Mouse (Mus musculus) large intestine, adult 2 months (tissue): ENCODE results near the gene Gm20532. TPM values are rescaled to one million over a fixed set of nuclear protein-coding genes. Genes with fewer than 3 reads are reported as not detected.

Source experiments
- DNase-seq: peaks from one replicate; pipeline ENCODE4 v3.0.0-alpha.2; 2012; ENCODE audit warnings: low read depth, low spot score
- WGBS: fragments of 180-500 bp; shearing (Covaris S2); methylation state at CpG from one replicate; pipeline ENCODE4 v1.1.7; 2018; 5-methylcytosine and 5-hydroxymethylcytosine counted together
- polyA plus RNA-seq: library from polyadenylated mRNA; depleted of rRNA; stranded (reverse); fragments of >200 nt; gene quantifications from 2 replicates; pipeline ENCODE4 v1.2.3, GENCODE M21; 2012; rRNA removed

The Gm20532 gene
- not detected in 2 replicates for polyA plus RNA-seq

DNA sequence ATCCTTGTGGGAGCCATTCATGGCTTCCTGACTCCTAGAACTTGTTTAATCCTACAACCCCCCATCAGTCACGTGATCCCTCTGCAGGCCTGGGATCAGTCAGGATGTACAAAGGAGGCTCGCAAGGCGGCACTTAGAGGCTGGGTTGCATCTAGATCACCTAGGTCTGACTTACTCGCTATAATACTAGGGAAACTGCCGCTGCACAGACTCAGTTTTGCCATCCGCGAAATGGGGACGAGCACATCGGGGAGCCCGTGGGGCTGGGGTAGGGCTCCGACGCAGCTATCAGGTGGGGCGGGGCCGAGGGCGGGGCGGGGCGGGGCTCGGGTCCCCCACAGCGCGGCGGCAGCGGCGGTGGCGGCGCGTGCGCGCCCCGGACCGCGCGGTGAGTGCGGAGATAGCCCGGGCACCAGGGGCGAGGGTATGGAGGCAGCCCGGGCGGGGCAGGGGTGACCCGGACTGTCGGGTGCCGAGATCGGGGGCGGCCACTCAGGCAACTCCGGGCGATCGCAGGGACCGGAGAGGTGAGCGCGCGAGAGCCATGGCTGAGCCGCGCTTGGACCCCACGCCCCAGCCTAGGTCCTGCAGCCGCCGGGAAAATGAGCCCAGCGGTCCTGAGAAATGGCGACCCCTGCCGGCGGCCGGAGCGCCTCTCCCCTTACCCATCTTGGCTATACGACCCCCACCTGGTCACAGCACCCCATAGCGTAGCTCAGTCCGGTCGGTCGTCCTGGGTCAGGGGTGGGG, at the start of gene Gm20532:
TSS of gene Gm20532 (plus strand) at position 346 of the 750 bp plus-strand sequence.
- WGBS: 2% methylated on average over 65 of the region's 65 CpGs
- no peak for DNase-seq

DNA sequence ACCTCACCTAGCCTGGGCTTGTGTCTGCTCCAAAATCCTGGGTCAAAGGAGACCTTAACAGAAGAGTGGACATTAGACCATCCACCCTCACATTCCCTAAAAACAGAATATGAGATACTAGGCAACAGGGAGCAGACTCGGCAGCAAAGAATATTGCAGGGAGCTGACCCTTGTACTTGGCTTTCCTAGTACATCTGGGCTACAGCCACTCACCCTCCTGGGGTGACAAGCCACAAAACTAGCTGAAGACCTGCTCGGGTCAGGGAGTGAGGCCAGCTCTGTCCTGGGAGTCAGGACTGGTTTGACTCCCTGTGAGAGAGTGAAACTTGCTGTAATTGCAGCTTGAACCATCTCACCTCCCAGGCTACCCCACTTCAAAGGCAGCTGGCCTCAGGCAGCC, 46.9 kb upstream of the Gm20532 start:
- DNase-seq: no peak
- 57% methylated on average over 2 of the region's 2 CpGs for WGBS

DNA sequence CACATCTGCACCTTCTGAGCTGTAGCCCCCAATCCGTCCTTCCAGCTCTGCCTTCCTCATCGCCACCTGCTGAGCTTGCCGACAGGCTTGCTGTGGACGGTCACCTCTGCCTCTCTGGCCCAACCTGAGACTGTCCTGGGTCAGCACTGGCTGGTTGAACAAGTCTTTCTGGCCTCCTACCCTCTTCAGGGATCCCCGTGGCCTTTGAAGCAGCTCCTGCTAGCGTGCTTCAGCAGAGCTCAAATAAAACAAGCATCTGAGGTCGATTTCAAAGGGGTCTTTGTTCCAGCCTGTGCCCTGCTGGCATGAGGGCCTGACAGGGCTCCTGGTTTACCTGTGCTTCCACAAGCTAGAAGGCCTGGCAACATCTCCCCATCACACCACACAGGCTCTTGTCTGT, 45.7 kb upstream of the Gm20532 start:
- 71% methylated on average over 7 of the region's 7 CpGs for WGBS
- no peak for DNase-seq

DNA sequence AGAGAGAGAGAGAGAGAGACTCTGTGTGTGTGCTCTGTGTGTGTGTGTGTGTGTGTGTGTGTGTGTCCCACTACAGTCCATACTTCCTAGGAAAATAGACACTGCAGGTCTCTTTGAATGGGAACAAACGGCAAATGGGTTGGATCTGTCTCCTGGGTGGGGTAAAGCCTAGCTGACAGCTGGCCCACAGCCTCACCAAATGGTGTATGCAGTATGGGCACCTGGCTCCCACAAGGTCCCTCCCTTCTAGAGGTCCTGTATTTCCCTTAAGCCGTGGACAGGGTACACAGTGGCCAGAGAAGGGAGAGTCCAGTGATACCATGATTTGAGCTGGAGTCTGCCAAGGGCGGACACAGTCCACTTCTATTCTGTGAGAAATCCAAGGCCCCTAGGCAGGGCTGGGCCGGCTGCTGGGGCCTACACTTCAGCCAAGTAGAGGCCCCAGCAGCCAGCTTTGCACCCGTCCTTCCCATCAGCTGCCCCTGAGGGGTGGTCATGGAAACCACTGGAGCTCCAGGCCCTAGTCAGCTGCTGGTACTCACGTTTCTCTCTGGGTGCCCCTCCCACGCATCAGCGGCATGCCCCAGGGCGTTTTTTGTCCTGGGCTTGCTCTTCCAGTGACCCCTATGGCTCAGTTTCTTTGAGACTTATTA, 45.1 kb upstream of the Gm20532 start:
- 70% methylated on average over 9 of the region's 9 CpGs for whole genome bisulfite sequencing

DNA sequence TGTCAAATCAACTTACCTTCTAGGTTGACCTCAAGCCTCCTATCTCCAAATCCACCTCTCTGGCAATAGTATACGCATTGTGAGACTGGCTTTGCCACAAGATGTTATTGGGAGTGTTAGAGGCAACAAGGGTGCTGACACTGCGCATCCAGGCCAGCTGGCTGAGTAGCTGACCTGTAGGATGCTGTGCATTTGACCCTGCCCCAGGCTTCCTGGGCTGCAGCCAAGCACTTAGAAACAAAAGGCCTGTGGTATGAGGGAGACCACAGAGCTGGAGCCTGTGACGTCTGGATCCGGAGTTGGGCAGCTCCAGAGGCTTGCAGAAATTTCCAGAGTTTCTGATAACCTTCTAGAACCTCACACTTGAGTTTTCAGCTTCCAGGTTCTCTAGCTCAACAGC, 43.3 kb upstream of the Gm20532 start:
- DNase-seq: no peak
- WGBS: 77% methylated on average over 4 of the region's 4 CpGs

More for the DNA sequence above, 45.1 kb upstream of the Gm20532 start:
- no peak for DNase-seq

DNA sequence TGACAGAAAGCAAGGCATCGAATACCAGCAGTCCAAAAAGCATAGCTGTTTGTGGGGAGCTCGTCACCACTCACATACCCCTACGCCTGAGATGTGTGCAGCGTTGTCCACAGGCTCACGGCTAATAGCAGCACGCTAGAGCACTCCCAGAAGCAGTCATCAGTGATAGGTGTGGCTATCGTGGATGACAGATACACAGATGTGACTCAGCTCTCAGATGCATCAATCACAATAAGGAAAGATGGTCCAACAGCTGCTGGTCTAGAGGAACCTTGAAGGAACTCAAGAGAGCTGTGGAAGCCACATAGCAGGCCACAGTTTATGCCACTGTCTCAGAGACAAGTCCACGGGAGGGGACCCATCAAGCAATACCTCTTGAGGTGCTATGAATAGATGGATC, 42.7 kb upstream of the Gm20532 start:
- DNase-seq: no peak
- WGBS: 72% methylated on average over 8 of the region's 8 CpGs

DNA sequence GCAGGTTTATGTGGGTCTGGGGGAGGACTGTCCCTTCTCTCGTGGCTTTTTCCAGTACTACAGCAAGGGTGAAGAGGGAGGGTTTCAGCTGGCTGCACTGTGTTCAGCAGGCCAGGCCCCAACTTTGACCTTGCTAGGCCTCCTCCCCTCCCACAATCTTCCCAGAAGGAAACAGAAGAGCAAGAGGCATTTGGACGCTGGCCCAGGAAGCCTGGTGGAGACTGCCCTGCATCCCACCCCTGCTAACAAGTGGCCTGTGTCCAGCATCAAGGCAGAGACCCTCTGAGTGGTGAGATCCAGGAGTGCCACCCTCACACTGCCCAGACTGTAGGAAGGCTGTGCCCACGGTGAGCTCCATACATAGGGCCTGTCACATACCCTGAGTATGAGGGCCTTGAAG, 42.2 kb upstream of the Gm20532 start:
- 32% methylated on average over 3 of the region's 3 CpGs for WGBS
- DNase-seq: no peak

DNA sequence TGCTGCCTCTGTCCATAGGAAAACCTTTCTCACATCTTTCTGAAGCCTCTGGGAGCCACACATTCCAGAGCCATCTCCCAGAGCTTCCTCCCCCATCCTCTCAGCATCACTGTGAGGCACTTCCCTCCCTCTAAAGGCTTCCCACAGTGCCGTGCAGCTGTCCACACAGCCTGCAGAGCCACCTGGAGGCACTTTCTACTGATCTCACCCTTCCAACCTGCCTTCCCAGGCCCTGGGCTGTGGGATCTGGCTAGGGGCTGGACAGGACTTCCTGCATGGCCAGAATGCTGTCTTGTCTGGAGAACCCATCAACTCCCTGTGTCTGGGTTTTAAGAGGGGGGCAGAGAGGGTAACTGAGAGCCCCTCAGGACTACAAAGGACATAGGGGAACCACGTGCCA, 39.0 kb upstream of the Gm20532 start:
- WGBS: 61% methylated on average over 2 of the region's 2 CpGs

DNA sequence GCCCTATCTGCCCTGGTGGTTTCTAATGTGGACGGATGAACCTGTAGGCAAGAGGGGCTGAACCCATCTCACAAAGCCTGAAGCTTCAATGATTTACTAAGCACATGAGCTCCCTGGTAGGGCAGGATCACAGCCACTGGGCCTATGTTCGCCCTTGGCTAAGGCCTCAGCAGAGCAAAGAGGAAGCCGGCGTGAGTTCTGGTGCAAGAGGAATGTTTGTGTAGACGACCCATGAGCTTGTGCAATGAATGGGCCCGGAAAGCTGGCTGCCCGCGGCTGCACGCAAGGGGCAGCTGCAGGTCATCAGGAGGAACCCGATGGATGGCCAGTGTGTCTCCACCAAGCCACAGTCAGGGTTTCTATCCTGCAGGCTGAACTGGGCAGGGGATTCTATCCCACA, 36.6 kb upstream of the Gm20532 start:
- no peak for DNase-seq
- 63% methylated on average over 10 of the region's 10 CpGs for WGBS

More for the DNA sequence above, 39.0 kb upstream of the Gm20532 start:
- no peak for DNase-seq

DNA sequence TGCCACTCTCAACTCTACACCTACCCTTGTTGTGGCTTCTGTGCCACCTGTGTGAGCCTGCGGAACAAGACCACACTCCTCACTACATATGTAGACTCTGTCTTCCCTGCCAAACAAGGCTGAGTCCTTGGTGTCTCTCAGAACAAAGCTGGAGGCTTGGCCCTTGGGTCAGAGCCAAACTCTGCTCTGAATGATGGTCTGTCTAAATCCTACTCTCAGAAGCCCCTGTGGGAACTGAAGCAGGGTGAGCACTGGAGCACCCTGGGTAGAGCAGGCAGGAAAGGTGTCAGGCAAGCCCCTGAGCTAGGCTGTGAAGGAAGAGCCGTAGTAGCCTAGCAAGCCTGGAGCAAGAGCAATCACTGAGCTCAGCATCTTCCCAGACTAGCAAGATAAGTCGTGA, 36.2 kb upstream of the Gm20532 start:
- no peak for DNase-seq
- 68% methylated on average over 3 of the region's 3 CpGs for WGBS

DNA sequence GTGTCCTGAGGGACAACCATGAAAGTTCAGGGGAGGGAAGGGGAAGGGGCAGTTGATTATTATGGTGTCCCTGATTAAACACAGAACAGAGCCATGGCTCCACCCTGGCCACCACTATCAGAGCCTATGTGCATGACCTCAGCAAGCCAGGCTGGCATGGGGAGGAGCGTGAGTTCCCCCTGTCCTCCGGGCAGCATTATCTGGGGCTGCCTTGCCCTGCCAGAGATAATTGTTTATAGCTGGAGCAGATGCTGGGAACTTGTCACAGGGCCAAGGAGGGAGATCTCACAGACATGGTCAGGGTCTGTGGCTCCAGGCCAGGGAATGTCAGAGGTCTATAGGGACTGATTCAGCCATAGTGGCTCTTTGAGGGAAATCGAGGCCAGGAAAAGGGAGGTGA, 35.7 kb upstream of the Gm20532 start:
- 58% methylated on average over 3 of the region's 3 CpGs for WGBS
- no peak for DNase-seq

DNA sequence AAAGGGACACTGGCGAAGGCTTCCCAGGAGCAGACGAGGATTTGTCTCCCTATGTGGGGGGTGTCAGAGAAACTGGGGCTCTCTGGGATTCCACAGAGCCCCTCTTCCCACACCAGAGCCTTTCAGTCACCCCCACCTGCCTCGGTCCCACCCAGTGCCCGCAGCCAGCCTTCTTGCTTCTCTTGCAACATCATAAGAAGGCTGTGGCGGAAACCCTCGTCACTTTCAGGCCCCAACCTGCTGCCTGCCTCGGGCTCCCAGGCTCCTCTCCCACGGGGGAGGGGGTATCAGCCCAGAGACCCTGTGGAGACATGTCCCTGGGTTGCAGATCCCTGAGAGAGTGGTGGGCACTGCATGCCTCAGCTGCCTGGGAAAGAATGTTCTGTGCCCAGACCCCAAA, 35.0 kb upstream of the Gm20532 start:
- DNase-seq: no peak
- WGBS: 79% methylated on average over 8 of the region's 8 CpGs

DNA sequence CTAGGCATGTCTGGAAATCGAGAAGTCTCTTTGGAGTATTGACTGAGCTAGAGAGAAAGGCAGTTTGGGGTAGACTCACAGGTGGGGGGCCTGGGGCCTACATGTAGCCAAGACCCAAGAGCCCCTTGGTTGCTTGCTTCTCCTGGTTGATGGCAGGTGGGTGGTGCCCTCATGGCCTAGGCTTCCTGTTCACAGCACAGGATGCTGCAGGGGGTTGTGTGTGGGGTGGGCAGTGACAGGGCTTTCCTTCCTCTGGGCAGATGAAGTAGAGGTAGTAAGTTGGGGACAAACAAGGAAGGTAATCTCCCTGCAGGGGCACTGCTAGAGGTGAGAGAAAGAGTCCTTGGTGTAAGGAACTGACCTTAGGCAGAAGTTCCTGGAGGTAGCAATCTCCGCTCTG, 34.4 kb upstream of the Gm20532 start:
- 90% methylated on average over 2 of the region's 2 CpGs for WGBS
- DNase-seq: no peak

DNA sequence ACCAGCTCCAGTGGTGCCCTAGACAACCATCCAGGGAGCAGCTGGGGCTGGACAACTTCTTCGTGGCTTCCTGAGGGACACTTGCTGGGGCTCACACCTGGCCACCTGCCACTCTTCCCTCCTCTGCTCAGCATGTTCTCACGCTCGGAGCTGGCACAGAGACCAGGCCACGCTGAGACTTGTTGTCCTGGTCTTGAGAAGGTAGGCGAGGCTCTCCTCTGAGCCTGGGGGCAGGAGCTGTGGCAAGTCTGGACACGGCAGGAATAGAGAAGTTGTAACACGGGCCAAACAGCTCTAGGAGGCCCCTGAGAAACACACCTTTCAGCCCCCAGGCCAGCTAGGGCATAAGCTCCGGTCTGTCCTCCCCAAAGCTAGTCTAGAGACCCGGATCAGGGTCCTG, 32.5 kb upstream of the Gm20532 start:
- WGBS: 76% methylated on average over 9 of the region's 9 CpGs

DNA sequence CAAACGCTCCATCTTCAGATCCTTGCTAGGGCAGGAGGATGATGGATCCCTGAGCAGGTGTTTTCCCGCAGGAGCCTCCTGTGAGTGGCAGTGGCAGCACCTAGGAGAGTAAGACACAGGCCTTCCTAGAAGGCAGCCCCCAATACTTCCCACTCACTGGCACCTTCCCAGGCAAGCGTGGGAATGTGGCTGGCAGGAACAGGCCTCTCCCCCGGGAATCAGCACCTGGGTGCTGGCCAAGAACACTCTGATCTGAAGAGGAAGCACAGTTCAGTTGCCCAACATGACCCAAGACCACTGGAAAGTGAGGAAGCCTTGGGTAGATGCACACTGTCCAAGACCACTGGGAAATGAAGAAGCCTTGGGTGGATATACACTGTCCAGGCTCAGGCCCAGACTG, 31.4 kb upstream of the Gm20532 start:
- DNase-seq: no peak

More for the DNA sequence above, 32.5 kb upstream of the Gm20532 start:
- DNase-seq: no peak

DNA sequence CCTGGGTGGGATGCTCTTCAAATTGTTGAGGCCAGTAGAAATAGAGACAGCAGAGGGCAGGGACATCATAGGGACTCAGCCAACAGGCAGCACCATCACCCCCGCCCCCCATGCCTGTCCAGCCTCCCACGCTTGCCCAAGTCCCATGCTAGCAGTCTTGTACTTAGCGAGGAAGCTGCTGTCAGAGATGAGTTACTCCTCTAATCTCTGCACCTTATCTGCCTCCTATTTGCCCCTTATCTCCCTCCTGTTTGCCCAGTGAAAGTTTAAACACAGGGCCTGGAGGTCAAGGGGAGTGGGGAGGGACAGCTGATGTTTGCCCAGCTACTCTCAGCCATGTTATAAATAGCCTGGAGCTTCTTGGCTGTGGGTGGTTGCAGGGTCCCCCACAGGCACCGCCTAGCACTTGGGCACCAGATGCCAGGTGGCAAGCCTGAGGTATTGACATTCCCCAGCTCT, 29.9 kb upstream of the Gm20532 start:
- no peak for DNase-seq
- WGBS: 44% methylated on average over 4 of the region's 4 CpGs

More for the DNA sequence above, 31.4 kb upstream of the Gm20532 start:
- WGBS: 61% methylated on average over 4 of the region's 4 CpGs

DNA sequence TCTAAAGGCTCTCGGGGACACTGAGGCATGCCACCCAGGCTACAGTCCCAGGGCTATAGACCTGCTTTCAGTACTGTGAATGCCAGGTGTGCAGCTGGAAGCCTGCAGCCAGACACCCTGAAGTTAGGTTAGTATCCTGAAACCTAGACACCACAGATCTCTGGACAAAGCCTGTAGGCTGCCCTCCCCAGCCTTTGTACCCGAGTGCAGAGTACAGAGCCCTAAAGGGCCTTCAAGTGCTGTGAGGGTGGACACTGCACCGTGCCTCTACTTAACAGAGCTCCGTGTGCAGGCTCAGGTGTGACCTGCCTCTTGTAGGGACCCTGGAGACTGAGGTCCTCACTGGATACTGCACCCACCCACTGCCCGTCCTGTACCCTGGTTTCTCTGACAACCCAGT, 25.9 kb upstream of the Gm20532 start:
- WGBS: 90% methylated on average over 5 of the region's 5 CpGs
- no peak for DNase-seq

DNA sequence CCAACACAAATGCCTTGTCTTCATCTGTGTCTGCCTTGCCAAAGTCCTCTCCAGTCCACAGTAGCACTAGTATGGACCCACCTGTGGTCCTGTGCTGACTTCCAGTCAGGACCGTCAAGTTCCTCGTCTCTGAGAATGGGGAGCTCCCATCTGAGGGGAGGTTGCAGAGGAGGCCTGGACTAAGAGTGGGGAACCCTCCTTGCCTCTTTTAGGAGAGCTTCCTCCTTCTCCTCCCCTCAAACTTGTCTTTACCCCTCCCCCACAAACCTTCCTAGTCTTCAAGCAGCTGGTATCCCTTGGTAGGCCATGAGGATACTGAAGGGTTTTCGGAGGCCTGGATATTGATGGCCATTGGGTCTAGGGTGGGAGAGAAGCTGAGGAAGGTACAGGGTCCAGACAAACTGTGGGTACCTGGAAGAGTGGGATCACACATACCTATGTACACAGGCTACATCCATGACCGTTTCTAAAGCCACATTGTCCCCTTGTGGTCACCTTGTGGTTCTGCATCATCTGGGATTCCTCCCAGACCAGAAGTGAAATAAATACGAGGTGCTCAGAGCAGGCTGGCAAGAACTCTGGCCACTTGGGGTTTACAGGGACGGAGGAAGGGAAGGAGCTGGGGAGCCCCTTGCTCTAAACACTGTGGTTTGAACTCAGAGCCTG, 25.0 kb upstream of the Gm20532 start:
- DNase-seq: peak; percentile 40
- 42% methylated on average over 6 of the region's 6 CpGs for WGBS

DNA sequence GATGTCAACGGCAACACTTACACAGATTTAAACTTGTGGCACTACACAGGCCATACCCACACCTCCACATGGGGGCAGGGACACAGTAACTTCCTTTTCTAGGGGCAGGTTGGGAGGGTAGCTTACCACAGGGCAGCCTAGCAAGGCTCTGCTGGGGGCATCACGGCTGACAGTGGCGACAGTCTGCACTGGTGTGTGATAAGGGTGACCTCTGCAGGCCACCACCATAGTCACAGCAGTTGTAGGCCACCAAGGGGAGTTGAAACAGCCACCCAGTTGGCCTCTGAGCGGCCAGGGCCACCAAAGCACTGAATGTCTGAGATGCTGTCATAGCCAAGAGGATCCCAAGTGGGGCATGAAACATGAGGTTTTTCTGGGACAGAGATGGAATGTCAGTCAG, 20.2 kb upstream of the Gm20532 start:
- no peak for DNase-seq
- WGBS: 17% methylated on average over 4 of the region's 4 CpGs

DNA sequence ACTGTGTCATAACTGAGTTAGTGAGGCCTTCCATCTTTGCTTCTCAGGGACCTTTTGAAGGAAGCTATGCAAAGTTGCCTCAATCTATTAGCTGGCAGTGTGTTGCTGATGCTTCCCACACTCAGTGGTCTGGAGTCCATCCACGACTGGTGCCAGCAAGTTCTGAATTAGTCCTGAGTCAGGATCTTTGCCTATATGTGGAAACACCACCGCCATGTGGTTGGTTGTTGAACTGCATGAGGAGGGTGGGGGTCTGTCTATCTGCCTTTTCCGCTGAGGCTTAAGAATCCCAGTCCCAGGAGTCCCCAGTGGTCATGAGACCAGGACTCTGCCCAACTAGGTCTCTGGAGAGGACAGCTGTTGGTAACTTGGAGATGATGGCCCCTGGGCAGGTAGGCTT, 16.4 kb upstream of the Gm20532 start:
- 28% methylated on average over 3 of the region's 3 CpGs for WGBS
- DNase-seq: no peak

DNA sequence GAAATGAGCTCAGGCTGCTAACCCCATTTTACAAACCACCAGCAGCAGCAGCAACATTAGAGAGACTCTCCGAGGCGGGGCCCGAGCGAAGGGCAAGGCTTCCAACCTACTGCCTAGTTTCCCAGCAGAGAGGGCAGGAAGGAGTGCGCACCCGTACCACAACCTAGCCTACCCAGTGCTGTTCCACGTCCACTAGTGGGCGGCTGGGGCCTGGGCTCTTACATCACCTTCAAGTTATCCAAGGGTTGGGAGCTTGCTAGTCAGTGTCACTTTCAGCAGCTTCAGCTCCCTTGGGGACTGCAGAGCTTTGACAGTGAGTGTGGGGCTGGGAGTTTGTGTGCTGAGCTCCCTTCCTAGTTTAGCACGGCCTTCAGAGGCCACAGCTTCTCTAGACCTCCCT, 15.0 kb upstream of the Gm20532 start:
- WGBS: 53% methylated on average over 9 of the region's 9 CpGs
- no peak for DNase-seq
